9 mouse cellular contexts compared by ENCODE assay signal in the genomic region with DNA sequence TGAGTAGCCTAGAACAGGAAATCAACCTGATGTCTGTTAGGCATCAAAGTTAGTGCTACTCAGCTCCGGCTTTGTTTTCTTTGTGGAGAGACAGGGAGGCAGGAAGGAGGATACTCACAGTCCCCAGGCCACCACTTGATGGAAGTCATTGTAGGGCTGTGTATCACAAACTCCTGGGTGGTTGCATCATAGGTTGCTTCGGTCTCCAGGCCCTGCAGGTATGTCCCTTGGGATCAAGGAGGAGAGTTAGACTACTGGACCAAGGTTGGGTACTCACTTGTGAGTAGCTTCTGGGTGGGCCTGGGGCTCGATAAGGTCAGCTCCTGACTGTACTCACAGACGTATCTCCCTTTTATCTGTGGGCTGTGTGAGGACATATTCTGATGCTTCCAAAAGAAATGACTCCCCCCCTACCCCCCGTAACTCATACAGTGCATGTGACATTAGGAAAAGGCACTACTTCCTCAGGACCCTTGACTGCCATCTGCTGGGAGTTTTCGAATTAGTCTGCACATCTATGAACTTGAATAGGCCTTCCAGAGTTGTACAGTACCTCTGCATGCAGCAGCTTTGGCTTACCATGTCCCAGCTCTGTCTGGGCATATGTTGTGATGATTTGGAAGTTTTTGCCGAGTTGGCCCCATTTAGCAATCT. TPM values are rescaled to one million over a fixed set of nuclear protein-coding genes. Genes with fewer than 3 reads are reported as not detected.
DNase-seq lines count a peak whose midpoint lies in the region; ATAC-seq and TF ChIP-seq lines count a peak whose summit lies in the region.
"Had no signal": no experiment of that assay in that cellular context is flagged by ENCODE, and none has a peak within 500 bp of the region (broad histone marks: within the 10 kb centered on the region; RNA-seq: fewer than 3 reads in every experiment).

No protein-coding gene starts in this region.

- TF ChIP-seq EP300 in heart, postnatal 0 days (IDR thresholded peaks at IDR 0.05; ENCODE audit: low read depth): no peak

- ATAC-seq in forebrain, embryonic 12.5 days (ENCODE audit: low FRiP score): 0 out of 2 replicates have a peak, but pooled peaks have one; percentile 20
- ATAC-seq in forebrain, embryonic 11.5 days (replicated peaks; ENCODE audit: low FRiP score): no peak
- ATAC-seq in activated CD4-positive, CD25-positive, alpha-beta regulatory T cell, adult 4 months: peak; percentile 10
- ATAC-seq in heart, postnatal 0 days (ENCODE audit: insufficient read depth, low read depth): peak; percentile 64

- H3K4me2 ChIP-seq in forebrain, embryonic 12.5 days: no peak overlapping the region
- no peak overlapping the region for H3K4me2 ChIP-seq in forebrain, embryonic 11.5 days (ENCODE audit: low read depth, low read length, severe bottlenecking)
- no peak overlapping the region for H3K4me2 ChIP-seq in heart, postnatal 0 days (ENCODE audit: low read depth, low read length)
- H3K4me2 ChIP-seq: neural tube, embryonic 12.5 days had no signal

- no peaks in the 10 kb centered on the region for H3K27me3 ChIP-seq in forebrain, embryonic 12.5 days
- H3K27me3 ChIP-seq in forebrain, embryonic 11.5 days (ENCODE audit: control insufficient read depth, insufficient read depth, low read length): no peaks in the 10 kb centered on the region
- no peaks in the 10 kb centered on the region for H3K27me3 ChIP-seq in heart, postnatal 0 days (ENCODE audit: control insufficient read depth, insufficient read depth, low read length)
- H3K27me3 ChIP-seq: neural tube, embryonic 12.5 days had no signal

- H3K9ac ChIP-seq in forebrain, embryonic 12.5 days: no peak overlapping the region
- H3K9ac ChIP-seq in forebrain, embryonic 11.5 days (ENCODE audit: low read length): no peak overlapping the region
- no peak overlapping the region for H3K9ac ChIP-seq in heart, postnatal 0 days (replicated peaks; ENCODE audit: low read depth, low read length)
- H3K9ac ChIP-seq: neural tube, embryonic 12.5 days had no signal

- no peaks in the 10 kb centered on the region for H3K9me3 ChIP-seq in forebrain, embryonic 12.5 days
- no peaks in the 10 kb centered on the region for H3K9me3 ChIP-seq in forebrain, embryonic 11.5 days (ENCODE audit: control insufficient read depth, low read length)
- H3K9me3 ChIP-seq in heart, postnatal 0 days (replicated peaks; ENCODE audit: control insufficient read depth, low read length): no peaks in the 10 kb centered on the region
- H3K9me3 ChIP-seq: neural tube, embryonic 12.5 days had no signal

- no peak overlapping the region for H3K4me3 ChIP-seq in forebrain, embryonic 12.5 days (replicated peaks)
- no peak overlapping the region for H3K4me3 ChIP-seq in forebrain, embryonic 11.5 days (ENCODE audit: low read depth, low read length)
- no peak overlapping the region for H3K4me3 ChIP-seq in heart, postnatal 0 days (ENCODE audit: low read depth, low read length)
- H3K4me3 ChIP-seq in layer of hippocampus, adult 2 months: no peak overlapping the region
- H3K4me3 ChIP-seq: neural tube, embryonic 12.5 days had no signal

- no peak for DNase-seq in forebrain, embryonic 11.5 days (ENCODE audit: low spot score)
- peak; percentile 33 to 68 for DNase-seq in cerebellum, postnatal 4 days (ENCODE audit: low spot score in 2 of 2)
- peak; percentile 20 for DNase-seq in heart, postnatal 0 days (ENCODE audit: low spot score)
- peak; percentile 67 to 73 for DNase-seq in layer of hippocampus, adult 2 months (ENCODE audit: low spot score in 2 of 2)
- peak; percentile 69 for DNase-seq in lung, postnatal 25 days (ENCODE audit: low spot score)
- DNase-seq in right cerebral cortex, postnatal 36 days (ENCODE audit: low spot score in 2 of 2): peak; percentile 19 to 27

- H3K4me1 ChIP-seq in forebrain, embryonic 12.5 days: no peaks in the 10 kb centered on the region
- no peaks in the 10 kb centered on the region for H3K4me1 ChIP-seq in forebrain, embryonic 11.5 days (replicated peaks; ENCODE audit: control insufficient read depth, insufficient read depth, low read length)
- H3K4me1 ChIP-seq in heart, postnatal 0 days (ENCODE audit: control insufficient read depth, insufficient read depth): no peaks in the 10 kb centered on the region

- peak; percentile 70 for TF ChIP-seq CTCF in heart, postnatal 0 days (IDR thresholded peaks at IDR 0.05; ENCODE audit: low read depth)
- peak; percentile 76 for TF ChIP-seq CTCF in layer of hippocampus, adult 2 months (conservative IDR thresholded peaks at IDR 0.05)

- no peaks in the 10 kb centered on the region for H3K36me3 ChIP-seq in forebrain, embryonic 12.5 days (replicated peaks)
- no peaks in the 10 kb centered on the region for H3K36me3 ChIP-seq in forebrain, embryonic 11.5 days (ENCODE audit: control insufficient read depth, insufficient read depth, low read length)
- H3K36me3 ChIP-seq in heart, postnatal 0 days (replicated peaks; ENCODE audit: control insufficient read depth, insufficient read depth, low read length): no peaks in the 10 kb centered on the region
- H3K36me3 ChIP-seq: neural tube, embryonic 12.5 days had no signal

- H3K27ac ChIP-seq in forebrain, embryonic 12.5 days: no peak overlapping the region
- H3K27ac ChIP-seq in forebrain, embryonic 11.5 days (ENCODE audit: low read depth, low read length): no peak overlapping the region
- no peak overlapping the region for H3K27ac ChIP-seq in heart, postnatal 0 days (ENCODE audit: low read depth)
- H3K27ac ChIP-seq in layer of hippocampus, adult 2 months: no peak overlapping the region
- H3K27ac ChIP-seq: neural tube, embryonic 12.5 days had no signal

- 75% methylated on average over 7 of the region's 7 CpGs for WGBS in forebrain, embryonic 12.5 days
- 78% methylated on average over 7 of the region's 7 CpGs for WGBS in forebrain, embryonic 11.5 days
- 49% methylated on average over 7 of the region's 7 CpGs for WGBS in heart, postnatal 0 days

RNA-seq across cellular contexts. Expression of gene Acox2, which starts 4.0 kb away (rescaled TPM):
- 0.21 TPM in 1 of 2 replicates, not detected in the other for polyA plus RNA-seq in forebrain, embryonic 12.5 days (2016; fragmentation: Nextera tagmentation; extraction: Ambion mirVana)
- polyA plus RNA-seq in forebrain, embryonic 11.5 days (2014; fragmentation: Nextera tagmentation; extraction: Ambion mirVana): not detected in 2 replicates
- polyA plus RNA-seq in activated CD4-positive, CD25-positive, alpha-beta regulatory T cell, adult 4 months (2017; shearing (Covaris generic)): not detected
- total RNA-seq in heart, postnatal 0 days (2014; rRNA removed; ENCODE audit: low replicate concordance): 0.39 TPM in 1 of 2 replicates, not detected in the other
- 0.15 TPM in 1 of 2 replicates, not detected in the other for polyA plus RNA-seq in heart, postnatal 0 days (2015; fragmentation: Nextera tagmentation; extraction: Ambion mirVana)
- not detected for total RNA-seq in layer of hippocampus, adult 2 months (2021)
- polyA plus RNA-seq: neural tube, embryonic 12.5 days had no signal

RNA-seq across cellular contexts. Expression of gene Kctd6, which starts 41.3 kb away (rescaled TPM):
- 6.7 and 14.8 TPM in 2 replicates for polyA plus RNA-seq in forebrain, embryonic 12.5 days (2016; fragmentation: Nextera tagmentation; extraction: Ambion mirVana)
- polyA plus RNA-seq in forebrain, embryonic 11.5 days (2014; fragmentation: Nextera tagmentation; extraction: Ambion mirVana): 13.7 and 14.3 TPM in 2 replicates
- 1 to 10 TPM; 3.2 to 4.5 TPM for polyA plus RNA-seq in activated CD4-positive, CD25-positive, alpha-beta regulatory T cell, adult 4 months (2017; shearing (Covaris generic))
- total RNA-seq in heart, postnatal 0 days (2014; rRNA removed; ENCODE audit: low replicate concordance): 5.8 and 7.9 TPM in 2 replicates
- polyA plus RNA-seq in heart, postnatal 0 days (2015; fragmentation: Nextera tagmentation; extraction: Ambion mirVana): 11.4 and 12.6 TPM in 2 replicates
- total RNA-seq in layer of hippocampus, adult 2 months (2021): 10 to 100 TPM; 69.1 to 79.4 TPM
